Mouse (Mus musculus) right cerebral cortex, adult 18-20 months (tissue): Measurements from ENCODE around the gene Pglyrp1.

Experiments used
- DNase-seq: peaks from one replicate; pipeline ENCODE4 v3.0.0; 2022; ENCODE audit warnings: mixed read lengths

Gene Pglyrp1

GRCm38 (mm10) chr7:18890848-18891247 lies 19.7 kb downstream of the Pglyrp1 start:
- no peak for DNase-seq

- DNase-seq, result peak; percentile 94
Measured at GRCm38 (mm10) chr7:18891872-18892599, 20.9 kb downstream of the Pglyrp1 start.

- no peak for DNase-seq
Measured at GRCm38 (mm10) chr7:18893009-18893408, 21.9 kb downstream of the Pglyrp1 start.

GRCm38 (mm10) chr7:18893651-18894430 lies 22.7 kb downstream of the Pglyrp1 start:
- DNase-seq, result peak; percentile 60

GRCm38 (mm10) chr7:18896536-18896935 lies 25.4 kb downstream of the Pglyrp1 start:
- DNase-seq, result peak; percentile 33

- no peak for DNase-seq
Measured at GRCm38 (mm10) chr7:18900513-18900912, 29.4 kb downstream of the Pglyrp1 start.

- no peak for DNase-seq
Measured at GRCm38 (mm10) chr7:18902486-18902885, 31.4 kb downstream of the Pglyrp1 start.

- DNase-seq, result no peak
Measured at GRCm38 (mm10) chr7:18904971-18905370, 33.8 kb downstream of the Pglyrp1 start.

GRCm38 (mm10) chr7:18909797-18910196 lies 38.7 kb downstream of the Pglyrp1 start:
- DNase-seq, result no peak

GRCm38 (mm10) chr7:18910241-18910831 lies 39.2 kb downstream of the Pglyrp1 start, which contains the start of gene Ccdc61:
Gene Ccdc61, minus strand, starts transcription at chr7:18910415.
- peak; percentile 97 for DNase-seq

- no peak for DNase-seq
Measured at GRCm38 (mm10) chr7:18916254-18916653, 45.1 kb downstream of the Pglyrp1 start.

- no peak for DNase-seq
Measured at GRCm38 (mm10) chr7:18917931-18918330, 46.8 kb downstream of the Pglyrp1 start.

- DNase-seq, result peak; percentile 91
Measured at GRCm38 (mm10) chr7:18921069-18921468, 49.9 kb downstream of the Pglyrp1 start.

GRCm38 (mm10) chr7:18922807-18923206 lies 51.7 kb downstream of the Pglyrp1 start:
- DNase-seq, result peak; percentile 90

GRCm38 (mm10) chr7:18923267-18923666 lies 52.1 kb downstream of the Pglyrp1 start:
- no peak for DNase-seq

- peak; percentile 56 for DNase-seq
Measured at GRCm38 (mm10) chr7:18923711-18924191, 52.6 kb downstream of the Pglyrp1 start.

GRCm38 (mm10) chr7:18924321-18924720 lies 53.2 kb downstream of the Pglyrp1 start:
- no peak for DNase-seq

GRCm38 (mm10) chr7:18925162-18925938 lies 54.2 kb downstream of the Pglyrp1 start, which contains the start of gene Nova2:
Gene Nova2, plus strand, starts transcription at chr7:18925888.
- peak; percentile 97 for DNase-seq

GRCm38 (mm10) chr7:18926041-18926790 lies 55.1 kb downstream of the Pglyrp1 start:
- DNase-seq, result no peak

GRCm38 (mm10) chr7:18926911-18927310 lies 55.8 kb downstream of the Pglyrp1 start:
- DNase-seq, result no peak

GRCm38 (mm10) chr7:18927759-18928158 lies 56.6 kb downstream of the Pglyrp1 start:
- DNase-seq, result no peak
